Mouse (Mus musculus): ENCODE measurements around the gene Hivep3. TPM values are rescaled to one million over a fixed set of nuclear protein-coding genes. Genes with fewer than 3 reads are reported as not detected.
A peak's percentile ranks its signal among the peaks of the same experiment; 100 is the strongest.

Gene Hivep3
- polyA plus RNA-seq, 1 experiment from 2014 or later, result 21.0 TPM

DNA sequence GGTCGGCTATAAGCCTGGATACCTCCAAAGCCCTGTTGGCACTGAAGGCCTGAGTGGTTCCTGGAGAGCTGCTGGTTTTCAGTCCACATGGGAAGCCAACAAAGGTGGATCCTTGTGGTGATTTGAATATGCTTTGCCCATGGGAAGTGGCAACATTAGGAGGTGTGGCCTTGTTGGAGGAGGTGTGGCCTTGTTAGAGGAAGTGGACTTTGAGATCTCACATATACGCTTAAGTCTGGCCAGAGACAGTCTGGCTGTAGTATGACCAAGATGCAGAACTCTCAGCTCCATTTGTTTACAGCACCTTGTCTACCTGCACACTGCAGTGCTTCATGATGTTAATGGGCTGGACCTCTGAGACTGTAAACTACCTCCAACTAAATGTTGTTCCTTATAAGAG lies 73.0 kb downstream of the Hivep3 start:
- Histone ChIP-seq H3K9me3 (replicated peaks) (no peaks in the 10 kb centered on the region), H3K4me3 (replicated peaks) (no peak overlapping the region), H3K9ac (replicated peaks) (no peak overlapping the region), H3K27me3 (replicated peaks) (no peaks in the 10 kb centered on the region), H3K27ac (replicated peaks) (no peak overlapping the region), H3K4me1 (no peaks in the 10 kb centered on the region), H3K36me3 (no peaks in the 10 kb centered on the region), H3K4me2 (no peak overlapping the region)
- WGBS, result 86% methylated on average over 2 of the region's 2 CpGs
- no peak for ATAC-seq (ENCODE audit: low FRiP score)

DNA sequence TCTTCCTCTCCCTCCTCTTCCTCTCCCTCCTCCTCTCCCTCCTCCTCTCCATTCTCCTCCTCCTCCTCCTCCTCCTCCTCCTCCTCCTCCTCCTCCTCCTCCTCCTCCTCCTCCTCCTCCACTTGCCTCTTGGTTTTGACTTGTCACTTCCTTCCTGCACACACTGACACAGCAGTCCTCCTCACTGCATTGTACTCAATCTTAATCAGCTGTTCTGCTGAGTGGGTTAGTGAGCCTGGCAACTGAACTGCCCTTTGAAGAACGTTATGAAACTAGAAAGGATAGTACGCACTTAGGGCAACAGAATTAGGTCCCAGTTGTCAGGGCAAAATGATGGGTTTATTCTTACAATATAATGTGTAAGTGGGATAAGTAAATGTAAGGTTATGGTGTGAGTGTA lies 73.8 kb downstream of the Hivep3 start:
- Histone ChIP-seq H3K36me3 (no peaks in the 10 kb centered on the region), H3K27me3 (replicated peaks) (no peaks in the 10 kb centered on the region), H3K9ac (replicated peaks) (no peak overlapping the region), H3K4me2 (no peak overlapping the region), H3K4me3 (replicated peaks) (no peak overlapping the region), H3K9me3 (replicated peaks) (no peaks in the 10 kb centered on the region), H3K27ac (replicated peaks) (no peak overlapping the region), H3K4me1 (no peaks in the 10 kb centered on the region)
- 57% methylated on average over 2 of the region's 2 CpGs for WGBS
- no peak for ATAC-seq (ENCODE audit: low FRiP score)

DNA sequence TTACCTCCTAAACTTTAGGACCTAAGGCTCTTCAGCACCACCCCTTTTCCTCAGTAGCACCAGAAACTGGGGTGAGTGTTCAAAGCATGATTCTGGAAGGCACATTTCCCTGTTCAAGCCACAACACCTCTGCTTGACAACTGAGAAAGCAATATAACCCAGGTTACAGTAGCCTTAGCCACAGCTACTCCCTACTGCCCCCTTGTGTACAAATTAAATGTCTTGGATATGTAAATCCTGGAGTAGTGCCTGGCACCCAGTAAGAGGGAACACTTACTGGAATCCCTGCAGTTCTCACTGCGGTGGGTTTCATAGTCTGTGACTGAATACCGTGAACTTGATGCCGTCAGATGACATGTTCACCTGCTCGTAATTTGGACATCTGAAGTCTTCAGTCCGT lies 75.7 kb downstream of the Hivep3 start:
- Histone ChIP-seq H3K9ac (replicated peaks) (no peak overlapping the region), H3K4me3 (replicated peaks) (no peak overlapping the region), H3K4me2 (no peak overlapping the region), H3K36me3 (no peaks in the 10 kb centered on the region), H3K9me3 (replicated peaks) (no peaks in the 10 kb centered on the region), H3K27me3 (replicated peaks) (no peaks in the 10 kb centered on the region), H3K4me1 (peaks cover 11% of the 10 kb centered on the region), H3K27ac (replicated peaks) (no peak overlapping the region)
- WGBS, result 30% methylated on average over 5 of the region's 5 CpGs
- ATAC-seq (ENCODE audit: low FRiP score), result no peak

DNA sequence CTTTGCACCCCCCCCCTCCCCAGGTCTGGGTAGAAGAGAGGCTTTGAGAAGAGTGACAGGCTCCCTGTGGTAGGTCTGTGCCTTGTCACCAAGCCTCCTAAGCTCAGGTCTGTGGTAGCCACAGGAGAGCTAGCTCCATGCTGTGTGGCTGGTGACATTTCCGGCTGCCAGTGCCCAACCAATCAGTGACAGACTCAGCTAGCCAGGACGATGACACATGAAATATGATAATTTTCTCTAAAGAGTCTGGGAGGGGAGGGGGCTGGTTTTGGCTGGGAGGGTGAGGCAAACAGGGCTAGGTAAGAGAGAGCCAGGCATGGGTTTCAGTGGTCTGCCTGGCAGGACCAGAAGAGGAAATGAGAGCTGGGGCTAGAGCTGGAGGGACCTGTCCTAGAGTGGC lies 79.2 kb downstream of the Hivep3 start:
- H3K4me2 ChIP-seq, result no peak overlapping the region
- 17% methylated on average over 2 of the region's 2 CpGs for WGBS
- no peak for ATAC-seq (ENCODE audit: low FRiP score)
- H3K9me3 ChIP-seq (replicated peaks), result no peaks in the 10 kb centered on the region
- H3K9ac ChIP-seq (replicated peaks), result no peak overlapping the region
- no peaks in the 10 kb centered on the region for H3K36me3 ChIP-seq
- no peak overlapping the region for H3K27ac ChIP-seq (replicated peaks)
- no peaks in the 10 kb centered on the region for H3K27me3 ChIP-seq (replicated peaks)
- no peak overlapping the region for H3K4me3 ChIP-seq (replicated peaks)
- peaks cover 34% of the 10 kb centered on the region for H3K4me1 ChIP-seq

DNA sequence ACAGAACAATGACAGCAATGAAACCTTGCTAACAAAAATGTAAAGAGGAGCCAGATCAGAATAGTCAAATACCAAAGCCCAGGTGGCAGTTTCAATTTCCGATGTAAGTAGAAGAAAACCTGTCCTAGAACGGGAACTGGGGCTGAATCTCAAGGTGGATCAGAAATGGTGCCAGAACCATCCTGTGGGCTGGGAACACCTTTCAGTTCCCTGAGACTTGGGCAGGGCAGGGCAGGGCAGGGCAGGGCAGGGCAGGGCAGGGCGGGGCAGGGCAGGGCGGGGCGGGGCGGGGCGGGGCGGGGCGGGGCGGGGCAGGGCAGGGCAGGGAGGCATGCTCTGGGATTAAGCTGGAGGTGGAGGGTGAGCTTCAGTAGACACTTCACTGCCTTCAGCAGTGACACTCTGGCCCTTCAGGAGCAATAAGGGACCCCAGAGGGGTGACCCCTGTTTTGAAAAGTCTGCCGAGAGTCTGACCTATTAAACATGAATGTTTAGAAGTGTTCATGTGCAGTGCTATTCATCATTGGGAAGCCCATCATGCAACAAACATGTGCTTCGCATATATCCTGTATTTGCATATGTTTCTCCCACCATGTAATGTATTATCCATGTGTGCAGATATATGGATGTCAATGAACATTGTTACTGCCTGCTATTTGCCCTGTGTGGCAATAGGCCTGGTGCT lies 80.1 kb downstream of the Hivep3 start:
- WGBS, result 9% methylated on average over 8 of the region's 12 CpGs
- peak; percentile 75 for ATAC-seq (ENCODE audit: low FRiP score)
- H3K36me3 ChIP-seq, result no peaks in the 10 kb centered on the region

DNA sequence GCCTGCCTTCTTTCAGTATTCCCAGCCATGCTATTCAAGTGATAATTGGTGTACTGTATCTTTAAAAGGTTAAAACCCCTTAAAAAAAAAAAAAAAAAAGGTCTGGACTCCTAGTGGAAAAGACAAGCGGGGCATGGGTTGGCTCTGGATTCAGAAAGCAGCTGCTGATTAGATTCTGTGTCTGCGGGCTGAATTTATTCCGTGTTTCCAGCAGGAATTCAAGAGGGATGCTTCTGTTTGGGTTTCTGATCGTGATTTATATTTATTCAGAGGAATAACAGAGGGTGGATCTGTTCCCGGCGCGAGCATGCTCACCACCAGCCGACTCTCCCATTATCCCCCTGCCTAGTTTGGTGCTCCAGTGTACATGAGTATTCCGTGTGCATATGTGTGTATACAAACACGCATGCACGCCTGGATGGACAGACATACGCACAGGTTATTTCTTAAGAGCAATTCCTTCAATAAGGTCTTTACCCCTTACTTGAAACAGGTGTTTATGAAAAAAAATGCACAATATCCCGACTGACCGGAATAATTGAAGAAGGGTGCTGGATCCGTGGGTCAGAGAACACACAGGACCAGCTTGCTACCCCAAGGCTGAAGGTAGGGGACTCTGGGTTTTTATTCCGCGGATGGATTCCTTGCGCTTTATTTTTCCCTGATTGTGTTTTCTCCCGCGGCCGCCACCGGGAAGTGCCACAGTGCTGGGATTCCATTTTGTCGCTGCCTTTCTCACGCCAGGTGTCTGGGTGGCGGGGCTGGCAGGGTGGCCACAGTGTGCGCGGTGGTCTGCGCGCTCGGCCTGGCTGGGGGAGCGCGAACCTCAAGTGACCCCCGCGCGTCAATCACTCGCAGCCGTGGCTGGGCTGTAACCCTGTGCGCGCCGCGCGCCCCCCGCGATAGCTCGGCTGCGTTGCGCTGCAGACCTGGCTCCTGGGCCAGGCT lies 80.9 kb downstream of the Hivep3 start:
- 1% methylated on average over 43 of the region's 47 CpGs for WGBS
- Histone ChIP-seq H3K4me1 (peaks cover 34% of the 10 kb centered on the region), H3K9me3 (replicated peaks) (no peaks in the 10 kb centered on the region), H3K4me2 (peak overlapping the region; percentile 73), H3K36me3 (no peaks in the 10 kb centered on the region), H3K27me3 (replicated peaks) (no peaks in the 10 kb centered on the region), H3K4me3 (replicated peaks) (peak overlapping the region; percentile 69), H3K27ac (replicated peaks) (peak overlapping the region; percentile 88), H3K9ac (replicated peaks) (peak overlapping the region; percentile 69)
- ATAC-seq (ENCODE audit: low FRiP score), result peak; percentile 85

More for the DNA sequence above, 80.1 kb downstream of the Hivep3 start:
- no peaks in the 10 kb centered on the region for H3K9me3 ChIP-seq (replicated peaks)
- peak overlapping the region; percentile 69 for H3K4me3 ChIP-seq (replicated peaks)
- peak overlapping the region; percentile 69; the same call in 1 of the 2 replicates for H3K9ac ChIP-seq (replicated peaks)
- H3K4me2 ChIP-seq, result peak overlapping the region; percentile 73
- no peaks in the 10 kb centered on the region for H3K27me3 ChIP-seq (replicated peaks)
- H3K27ac ChIP-seq (replicated peaks), result peak overlapping the region; percentile 88
- peaks cover 34% of the 10 kb centered on the region for H3K4me1 ChIP-seq

DNA sequence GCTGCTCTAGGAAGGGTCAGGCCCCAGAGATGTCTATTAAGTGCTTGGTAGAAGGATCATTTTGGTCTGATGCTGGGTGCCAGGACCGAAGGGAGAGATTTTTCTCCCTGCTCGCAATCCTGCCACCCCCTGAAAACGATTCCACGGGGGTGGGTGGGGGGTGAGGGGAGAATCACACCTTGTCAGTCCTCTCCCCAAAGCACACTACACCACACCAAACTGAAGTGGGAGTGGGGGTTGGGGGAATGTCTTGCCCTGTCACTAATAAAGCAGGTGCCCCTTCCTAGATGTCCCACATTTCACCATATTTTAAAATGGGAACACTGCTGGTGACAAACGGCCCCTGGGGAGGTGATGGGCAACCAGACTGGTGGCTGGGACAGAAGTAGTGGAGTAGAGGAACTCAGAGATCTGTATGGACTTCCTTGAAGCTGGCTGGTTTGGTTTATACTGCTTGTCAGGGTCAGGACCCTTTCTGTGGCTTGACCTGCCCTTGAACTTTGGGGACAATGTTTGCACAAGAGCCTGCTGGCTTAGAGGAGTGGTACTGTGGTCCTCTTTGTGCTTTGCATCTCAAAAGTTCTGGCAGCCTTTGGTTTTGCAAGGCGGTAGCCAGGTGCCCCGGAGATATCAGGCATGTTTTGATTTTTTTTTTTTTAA lies 81.7 kb downstream of the Hivep3 start:
- Histone ChIP-seq H3K9ac (replicated peaks) (peak overlapping the region; percentile 69), H3K27me3 (replicated peaks) (no peaks in the 10 kb centered on the region), H3K4me3 (replicated peaks) (peak overlapping the region; percentile 69), H3K36me3 (no peaks in the 10 kb centered on the region), H3K4me2 (peak overlapping the region; percentile 73), H3K9me3 (replicated peaks) (no peaks in the 10 kb centered on the region), H3K4me1 (peaks cover 34% of the 10 kb centered on the region), H3K27ac (replicated peaks) (peak overlapping the region; percentile 88)
- 6% methylated on average over 7 of the region's 7 CpGs for WGBS
- peak; percentile 45; the same call in 1 of the 2 replicates for ATAC-seq (ENCODE audit: low FRiP score)

DNA sequence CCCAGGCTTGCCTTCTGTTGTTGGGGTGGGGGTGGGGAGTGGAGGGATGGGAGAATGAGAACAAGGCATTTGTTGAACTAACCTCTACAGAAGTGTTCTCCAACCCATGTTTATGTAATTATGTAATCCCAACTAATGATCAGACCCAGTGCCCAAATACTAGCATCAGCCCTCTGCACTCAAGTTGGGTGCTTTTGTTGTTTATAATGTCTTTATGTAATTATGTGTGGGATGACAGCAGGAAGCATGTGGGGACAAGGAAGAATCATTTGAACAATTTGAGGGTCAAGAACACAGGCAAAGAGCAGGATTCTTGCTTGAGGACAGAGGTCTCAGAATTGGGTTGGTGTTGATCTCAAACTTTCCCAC lies 82.2 kb downstream of the Hivep3 start:
- ATAC-seq (ENCODE audit: low FRiP score), result no peak
- no peaks in the 10 kb centered on the region for H3K36me3 ChIP-seq
- H3K4me2 ChIP-seq, result peak overlapping the region; percentile 73
- H3K9ac ChIP-seq (replicated peaks), result no peak overlapping the region
- no peaks in the 10 kb centered on the region for H3K9me3 ChIP-seq (replicated peaks)
- no peak overlapping the region for H3K27ac ChIP-seq (replicated peaks)
- H3K27me3 ChIP-seq (replicated peaks), result no peaks in the 10 kb centered on the region
- peaks cover 34% of the 10 kb centered on the region for H3K4me1 ChIP-seq
- H3K4me3 ChIP-seq (replicated peaks), result peak overlapping the region; percentile 69

DNA sequence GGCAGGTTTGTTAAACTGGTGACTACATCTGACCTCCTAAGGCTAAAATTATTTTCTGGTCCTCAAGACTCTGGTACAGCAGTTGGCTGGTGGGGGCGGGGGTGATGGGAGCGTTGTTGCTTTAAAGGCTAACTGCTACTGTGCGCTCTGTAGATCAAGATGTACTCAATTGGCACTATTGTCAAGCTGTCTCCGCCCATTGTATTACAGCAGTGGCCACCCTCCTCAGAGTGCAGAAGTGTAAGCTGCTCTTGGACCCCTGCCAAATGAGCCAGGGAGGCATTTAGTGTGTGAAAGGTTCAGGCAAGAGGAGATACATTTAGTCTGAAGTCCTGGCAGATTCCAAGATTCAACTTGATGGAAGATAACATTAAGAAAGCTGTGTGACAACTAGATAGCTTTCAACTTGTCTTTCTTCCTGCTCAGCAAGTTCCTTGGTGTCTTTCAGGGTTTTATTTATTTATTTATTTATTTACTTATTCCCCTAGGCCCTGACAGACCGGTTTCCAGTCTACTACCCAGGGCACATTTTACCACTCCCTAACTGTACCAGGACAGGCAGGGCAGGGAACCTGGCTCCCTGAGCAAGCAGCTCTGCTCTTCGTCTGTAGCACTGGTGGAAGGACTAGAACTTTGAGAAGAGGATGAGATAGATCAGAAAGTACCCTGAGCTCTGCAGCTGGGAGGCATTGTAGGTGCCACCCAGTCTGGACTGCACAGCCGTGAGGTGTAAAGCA lies 83.2 kb downstream of the Hivep3 start:
- Histone ChIP-seq H3K4me2 (peak overlapping the region; percentile 73), H3K27me3 (replicated peaks) (no peaks in the 10 kb centered on the region), H3K9ac (replicated peaks) (no peak overlapping the region), H3K4me3 (replicated peaks) (no peak overlapping the region), H3K27ac (replicated peaks) (no peak overlapping the region), H3K4me1 (peaks cover 35% of the 10 kb centered on the region), H3K36me3 (no peaks in the 10 kb centered on the region), H3K9me3 (replicated peaks) (no peaks in the 10 kb centered on the region)
- 25% methylated on average over 7 of the region's 7 CpGs for WGBS
- no peak for ATAC-seq (ENCODE audit: low FRiP score)

DNA sequence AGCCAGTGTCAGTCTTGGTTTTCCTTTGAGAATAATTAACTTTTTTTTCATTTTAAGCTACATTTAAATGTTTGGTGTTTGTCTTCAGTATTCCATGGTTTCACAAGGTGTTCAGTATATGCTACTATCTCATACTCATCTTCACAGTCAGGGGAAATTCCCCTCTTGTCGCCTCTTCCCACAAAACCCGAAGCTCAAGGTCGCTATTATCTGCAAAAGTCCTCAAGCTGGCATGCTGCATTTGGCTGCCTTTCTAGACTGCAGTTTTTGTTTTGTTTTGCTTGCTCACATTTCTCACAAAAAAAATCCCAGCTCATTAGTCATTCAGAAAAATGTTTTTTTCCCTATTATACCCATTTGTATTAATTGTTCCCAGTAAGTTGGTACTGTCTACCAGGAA lies 92.4 kb downstream of the Hivep3 start:
- Histone ChIP-seq H3K9me3 (replicated peaks) (no peaks in the 10 kb centered on the region), H3K4me1 (0 out of 2 replicates have a peak, but pooled peaks cover 2% of the 10 kb centered on the region), H3K27ac (replicated peaks) (no peak overlapping the region), H3K27me3 (replicated peaks) (no peaks in the 10 kb centered on the region), H3K36me3 (no peaks in the 10 kb centered on the region), H3K4me3 (replicated peaks) (no peak overlapping the region), H3K4me2 (no peak overlapping the region), H3K9ac (replicated peaks) (no peak overlapping the region)
- 86% methylated on average over 3 of the region's 3 CpGs for WGBS
- ATAC-seq (ENCODE audit: low FRiP score), result no peak

DNA sequence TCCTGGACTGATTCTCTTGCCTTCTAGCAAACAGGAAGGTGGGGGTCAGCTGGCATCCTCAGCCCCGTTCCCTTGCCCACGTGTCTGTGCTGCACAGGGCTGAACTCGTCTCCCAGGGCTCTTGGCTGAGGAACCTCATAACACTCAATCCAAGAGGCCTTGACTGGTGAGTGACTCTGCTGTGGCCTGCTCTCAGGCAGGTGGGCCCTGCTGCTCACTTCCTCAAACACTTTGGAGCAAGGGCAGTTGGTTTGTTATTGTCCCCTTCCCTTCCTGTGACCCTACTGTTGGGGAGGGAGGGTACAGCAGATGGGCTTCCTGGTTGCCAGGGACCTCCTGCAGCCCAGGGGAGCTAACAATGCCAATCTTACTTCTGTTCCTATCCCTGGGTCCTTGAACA lies 94.8 kb downstream of the Hivep3 start:
- ATAC-seq (ENCODE audit: low FRiP score), result no peak
- H3K9me3 ChIP-seq (replicated peaks), result no peaks in the 10 kb centered on the region
- H3K36me3 ChIP-seq, result no peaks in the 10 kb centered on the region
- H3K4me1 ChIP-seq, result no peaks in the 10 kb centered on the region
- no peak overlapping the region for H3K4me2 ChIP-seq
- no peak overlapping the region for H3K9ac ChIP-seq (replicated peaks)
- whole genome bisulfite sequencing, result 79% methylated on average over 3 of the region's 3 CpGs
- no peak overlapping the region for H3K4me3 ChIP-seq (replicated peaks)
- H3K27ac ChIP-seq (replicated peaks), result no peak overlapping the region
- no peaks in the 10 kb centered on the region for H3K27me3 ChIP-seq (replicated peaks)
